Mouse (Mus musculus): ENCODE results near the gene Man1a. TPM values are rescaled to one million over a fixed set of nuclear protein-coding genes. Genes with fewer than 3 reads are reported as not detected.

Gene Man1a
- polyA plus RNA-seq, 1 experiment from 2014 or later: 5.9 TPM

DNA sequence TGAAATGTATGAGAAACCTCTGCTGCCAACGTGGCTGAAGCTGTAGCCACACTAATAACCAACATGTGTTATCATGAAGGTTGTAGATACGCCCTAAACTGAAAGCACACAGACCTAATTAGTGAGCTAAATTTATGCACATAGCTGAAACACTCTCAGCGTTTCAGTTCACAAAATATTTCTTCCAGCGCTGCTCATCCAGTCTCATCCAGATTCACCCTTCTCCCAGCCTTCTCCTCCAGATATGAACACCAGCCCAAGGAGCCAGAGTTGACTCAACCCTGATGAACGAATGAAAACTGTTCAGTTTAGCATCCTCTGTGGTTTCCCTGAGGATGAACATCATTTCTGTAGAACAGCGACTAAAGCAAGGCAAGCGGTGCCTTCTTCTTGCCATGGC, 15.8 kb downstream of the Man1a start:
- no peaks in the 10 kb centered on the region for H3K27me3 ChIP-seq
- H3K4me2 ChIP-seq (replicated peaks): no peak overlapping the region
- H3K9me3 ChIP-seq: no peaks in the 10 kb centered on the region
- H3K27ac ChIP-seq: no peak overlapping the region
- H3K36me3 ChIP-seq: no peaks in the 10 kb centered on the region
- 66% methylated on average over 7 of the region's 7 CpGs for WGBS
- no peaks in the 10 kb centered on the region for H3K4me1 ChIP-seq
- H3K4me3 ChIP-seq: no peak overlapping the region
- no peak overlapping the region for H3K9ac ChIP-seq
- no peak for ATAC-seq (ENCODE audit: insufficient number of reproducible peaks, insufficient read depth, low FRiP score, low TSS enrichment)

DNA sequence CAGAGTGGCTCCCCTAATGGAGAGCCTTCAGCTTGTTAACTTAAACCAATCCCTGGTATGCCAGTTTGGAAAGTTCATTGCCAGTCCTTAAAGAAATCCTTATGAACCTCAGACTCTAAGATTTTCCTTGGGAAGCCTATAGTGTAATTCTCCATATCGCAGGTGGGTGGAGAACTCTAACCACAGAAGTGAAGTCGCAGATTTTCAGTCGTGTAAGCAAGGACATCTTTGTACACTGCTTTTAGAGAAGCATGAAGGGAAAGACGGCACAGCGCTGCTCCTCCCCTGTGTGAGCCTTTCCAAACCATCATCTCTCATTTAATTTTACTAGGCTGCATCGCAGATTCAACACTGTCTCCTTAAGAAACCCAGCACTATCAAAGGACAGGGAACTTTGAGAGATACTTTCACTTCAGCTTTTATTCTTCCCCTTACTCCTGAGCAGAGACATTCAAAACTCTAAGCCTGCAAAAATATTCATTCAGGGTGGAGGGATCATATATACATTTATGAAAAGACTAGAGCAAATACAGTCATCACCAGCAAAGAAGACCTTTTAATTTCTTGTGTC, 16.6 kb downstream of the Man1a start:
- H3K27me3 ChIP-seq: no peaks in the 10 kb centered on the region
- H3K4me2 ChIP-seq (replicated peaks): no peak overlapping the region
- WGBS: 56% methylated on average over 6 of the region's 6 CpGs
- H3K9me3 ChIP-seq: no peaks in the 10 kb centered on the region
- H3K4me1 ChIP-seq: no peaks in the 10 kb centered on the region
- no peak overlapping the region for H3K9ac ChIP-seq
- no peak overlapping the region for H3K27ac ChIP-seq
- no peaks in the 10 kb centered on the region for H3K36me3 ChIP-seq
- ATAC-seq (ENCODE audit: insufficient number of reproducible peaks, insufficient read depth, low FRiP score, low TSS enrichment): no peak
- no peak overlapping the region for H3K4me3 ChIP-seq

DNA sequence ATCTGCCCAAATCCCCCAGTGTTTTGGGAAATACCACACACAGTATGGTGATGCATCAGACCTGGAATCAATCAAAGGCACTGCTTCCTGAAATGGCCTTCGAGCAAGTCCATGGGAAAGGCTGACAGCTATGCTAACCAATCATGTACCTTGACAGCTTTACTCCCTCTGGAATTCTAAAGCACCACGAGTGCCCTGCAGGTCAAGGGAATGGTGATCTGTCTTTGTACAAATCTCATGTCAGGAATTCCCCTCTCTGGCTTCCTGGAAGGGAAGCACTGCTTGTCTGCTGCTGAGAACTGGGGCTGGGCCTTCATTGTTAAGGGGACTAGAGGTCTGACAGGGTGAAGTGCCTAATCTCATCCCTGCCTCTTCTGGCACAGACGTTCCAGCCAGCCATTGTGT, 17.3 kb downstream of the Man1a start:
- Histone ChIP-seq H3K27me3 (no peaks in the 10 kb centered on the region), H3K4me3 (no peak overlapping the region), H3K9me3 (no peaks in the 10 kb centered on the region), H3K27ac (no peak overlapping the region), H3K9ac (no peak overlapping the region), H3K4me1 (no peaks in the 10 kb centered on the region), H3K36me3 (no peaks in the 10 kb centered on the region), H3K4me2 (replicated peaks) (no peak overlapping the region)
- WGBS: 9% methylated on average over 3 of the region's 3 CpGs
- 0 out of 2 replicates have a peak, but pooled peaks have one; percentile 28 for ATAC-seq (ENCODE audit: insufficient number of reproducible peaks, insufficient read depth, low FRiP score, low TSS enrichment)

DNA sequence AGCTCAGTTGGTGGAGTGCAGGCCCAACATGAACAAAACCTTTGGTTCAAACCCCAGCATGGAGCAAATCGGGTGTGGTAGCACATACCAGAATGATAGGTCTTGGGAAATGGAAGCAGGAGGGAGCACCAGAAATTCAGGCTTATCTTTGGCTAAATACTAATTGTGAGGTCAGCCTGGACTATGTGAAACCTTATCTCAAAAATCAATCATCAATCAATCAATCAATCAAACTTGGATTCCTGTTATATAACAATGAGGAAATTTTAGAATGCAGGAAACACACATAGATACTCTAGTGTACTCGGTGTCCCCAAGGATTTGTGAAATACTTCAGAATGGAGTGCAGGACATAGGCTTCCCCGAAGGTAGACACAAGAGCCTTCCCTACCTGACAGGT, 17.8 kb downstream of the Man1a start:
- Histone ChIP-seq H3K9me3 (no peaks in the 10 kb centered on the region), H3K4me3 (no peak overlapping the region), H3K4me2 (replicated peaks) (no peak overlapping the region), H3K4me1 (no peaks in the 10 kb centered on the region), H3K36me3 (no peaks in the 10 kb centered on the region), H3K27ac (no peak overlapping the region), H3K27me3 (no peaks in the 10 kb centered on the region), H3K9ac (no peak overlapping the region)
- no peak for ATAC-seq (ENCODE audit: insufficient number of reproducible peaks, insufficient read depth, low FRiP score, low TSS enrichment)
- 63% methylated on average over 3 of the region's 3 CpGs for WGBS

DNA sequence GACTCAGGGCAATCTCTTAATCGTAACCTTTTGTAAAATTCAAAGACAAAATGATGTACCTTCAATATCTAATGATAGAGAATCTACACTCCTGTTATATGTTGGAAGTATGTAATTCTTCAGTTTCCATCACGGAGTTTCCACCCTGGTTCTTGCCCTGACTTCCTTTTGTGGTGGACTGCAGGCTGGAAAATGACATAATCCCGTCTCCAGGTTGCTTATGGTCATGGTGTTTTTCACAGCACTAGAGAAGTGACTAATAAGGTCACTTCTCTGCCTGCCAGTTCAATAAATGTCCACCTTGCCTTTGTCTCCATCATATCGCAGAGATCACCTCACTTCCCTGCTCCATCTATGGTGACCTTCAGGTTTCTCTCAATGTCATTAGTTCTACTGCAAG, 22.2 kb downstream of the Man1a start:
- Histone ChIP-seq H3K9ac (no peak overlapping the region), H3K4me1 (no peaks in the 10 kb centered on the region), H3K36me3 (no peaks in the 10 kb centered on the region), H3K27me3 (no peaks in the 10 kb centered on the region), H3K9me3 (no peaks in the 10 kb centered on the region), H3K4me3 (no peak overlapping the region), H3K27ac (no peak overlapping the region), H3K4me2 (replicated peaks) (no peak overlapping the region)
- no peak for ATAC-seq (ENCODE audit: insufficient number of reproducible peaks, insufficient read depth, low FRiP score, low TSS enrichment)
- WGBS: 86% methylated on average over 4 of the region's 4 CpGs

DNA sequence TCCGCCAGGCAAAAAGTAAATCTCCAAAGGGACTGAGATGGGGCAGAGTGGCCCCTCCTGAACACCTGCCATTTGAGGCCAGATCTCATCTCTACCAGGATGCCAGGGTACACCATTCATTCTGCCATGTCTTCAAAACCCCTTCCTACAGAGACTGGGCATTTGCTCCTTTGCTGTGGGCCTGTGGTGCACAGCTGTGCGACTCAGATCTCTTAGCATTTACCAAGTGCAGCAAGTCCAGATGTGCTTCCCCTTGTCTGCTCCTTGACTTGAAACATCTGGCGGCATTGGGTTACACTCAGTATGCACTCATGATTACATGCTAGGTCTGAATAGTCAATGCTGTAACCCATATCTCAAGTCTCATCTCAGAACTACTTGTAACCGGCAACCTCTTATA, 28.5 kb downstream of the Man1a start:
- no peaks in the 10 kb centered on the region for H3K9me3 ChIP-seq
- no peak for ATAC-seq (ENCODE audit: insufficient number of reproducible peaks, insufficient read depth, low FRiP score, low TSS enrichment)
- no peak overlapping the region for H3K9ac ChIP-seq
- H3K4me3 ChIP-seq: no peak overlapping the region
- no peaks in the 10 kb centered on the region for H3K36me3 ChIP-seq
- H3K27me3 ChIP-seq: no peaks in the 10 kb centered on the region
- no peak overlapping the region for H3K27ac ChIP-seq
- no peak overlapping the region for H3K4me2 ChIP-seq (replicated peaks)
- WGBS: 60% methylated on average over 4 of the region's 4 CpGs
- peaks cover 8% of the 10 kb centered on the region; the same call in 1 of the 2 replicates for H3K4me1 ChIP-seq

DNA sequence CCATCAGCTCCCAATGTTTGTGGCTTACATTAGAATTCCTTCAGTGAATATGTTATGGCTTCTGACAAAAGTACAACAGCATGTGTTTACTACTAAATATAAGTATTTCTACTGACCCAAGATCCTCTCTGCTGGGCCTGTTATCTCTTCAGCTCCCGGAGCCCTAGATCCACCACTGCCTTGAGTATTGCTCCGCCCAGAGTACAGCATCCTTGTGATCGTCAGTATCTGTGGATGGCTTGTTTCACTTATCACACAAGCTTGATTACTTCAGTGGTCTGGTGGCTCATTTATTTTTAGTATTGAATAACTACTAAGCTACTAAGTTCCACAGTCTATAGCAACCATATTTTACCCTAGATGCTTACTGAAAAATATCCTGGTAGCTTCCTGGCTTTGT, 33.1 kb downstream of the Man1a start:
- Histone ChIP-seq H3K36me3 (no peaks in the 10 kb centered on the region), H3K9me3 (no peaks in the 10 kb centered on the region), H3K27me3 (no peaks in the 10 kb centered on the region), H3K4me1 (peaks cover 8% of the 10 kb centered on the region; the same call in 1 of the 2 replicates), H3K4me2 (replicated peaks) (no peak overlapping the region), H3K9ac (no peak overlapping the region), H3K4me3 (no peak overlapping the region), H3K27ac (no peak overlapping the region)
- no peak for ATAC-seq (ENCODE audit: insufficient number of reproducible peaks, insufficient read depth, low FRiP score, low TSS enrichment)
- WGBS: 85% methylated on average over 3 of the region's 3 CpGs

DNA sequence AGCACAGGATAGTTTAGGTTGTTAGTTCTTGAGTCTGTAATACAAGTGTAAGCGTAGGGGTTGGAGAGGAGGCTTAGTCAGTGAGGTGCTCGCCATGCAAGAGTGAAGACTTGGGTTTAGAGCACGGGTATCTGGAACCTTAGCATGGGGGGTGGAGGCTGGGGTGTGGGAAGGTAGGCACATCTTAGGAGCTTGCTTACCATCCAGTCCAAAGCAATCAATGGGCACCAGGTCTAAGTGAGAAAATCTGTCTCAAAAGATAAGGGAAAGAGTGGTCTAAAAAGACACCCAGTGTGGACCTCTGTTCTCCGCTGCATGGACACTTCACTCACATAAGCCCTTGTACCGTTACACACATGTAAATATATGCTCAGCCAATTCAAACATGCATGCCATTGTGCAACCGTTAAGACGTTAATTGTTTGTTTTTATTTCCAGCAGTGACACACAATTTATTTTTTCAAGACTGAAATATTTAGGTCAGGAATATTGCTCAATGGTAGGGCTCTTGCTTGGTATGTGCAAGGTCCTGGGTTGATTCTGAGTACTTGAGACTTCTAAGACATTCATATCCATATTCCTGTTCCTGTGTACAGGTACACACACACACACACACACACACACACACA, 34.1 kb downstream of the Man1a start:
- Histone ChIP-seq H3K4me3 (no peak overlapping the region), H3K4me1 (no peaks in the 10 kb centered on the region), H3K36me3 (no peaks in the 10 kb centered on the region), H3K9me3 (no peaks in the 10 kb centered on the region), H3K27me3 (no peaks in the 10 kb centered on the region), H3K9ac (no peak overlapping the region), H3K27ac (no peak overlapping the region), H3K4me2 (replicated peaks) (no peak overlapping the region)
- WGBS: 88% methylated on average over 7 of the region's 7 CpGs
- no peak for ATAC-seq (ENCODE audit: insufficient number of reproducible peaks, insufficient read depth, low FRiP score, low TSS enrichment)

DNA sequence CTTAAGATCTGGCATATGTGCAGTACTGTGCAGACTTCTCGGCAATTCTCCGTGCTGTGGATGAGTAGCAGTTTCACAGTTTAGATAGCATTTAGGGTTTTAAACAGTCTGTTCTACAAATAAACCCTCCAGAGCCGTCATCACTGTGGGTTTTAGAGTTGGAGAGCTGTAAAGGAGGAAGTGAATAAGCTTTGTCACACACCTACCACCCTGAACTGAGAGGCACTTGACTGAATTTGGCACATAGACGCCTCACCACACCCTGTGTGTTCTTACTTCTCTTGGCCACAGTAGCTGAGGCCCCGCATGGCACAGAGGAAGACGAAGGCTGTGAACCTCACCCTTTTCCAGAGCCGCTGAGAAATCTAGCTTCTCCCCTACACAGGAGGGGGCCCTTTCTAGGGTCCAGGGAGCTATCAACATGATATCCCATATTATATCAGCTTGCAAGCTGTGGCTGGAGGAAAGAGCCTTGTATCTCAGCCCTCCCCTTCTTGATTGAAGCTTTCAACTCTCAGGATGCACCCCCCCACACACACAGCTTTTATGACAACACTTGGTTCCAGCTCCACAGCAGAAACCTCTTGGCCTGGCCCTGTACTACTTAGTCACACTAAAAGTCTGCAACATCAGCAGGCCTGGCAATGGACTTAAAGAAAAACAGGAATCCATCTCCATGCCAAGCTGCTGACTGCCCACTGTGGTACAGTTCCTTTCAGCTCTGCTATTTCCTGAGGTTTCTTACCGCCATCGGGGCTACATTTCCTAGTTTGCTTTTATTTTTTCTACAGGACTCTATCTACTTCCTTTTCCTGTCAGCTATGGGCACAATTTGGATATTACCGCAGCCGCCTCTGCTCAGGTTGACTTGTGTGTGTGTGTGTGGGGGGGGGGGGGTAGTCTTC, 35.9 kb downstream of the Man1a start:
- Histone ChIP-seq H3K9me3 (no peaks in the 10 kb centered on the region), H3K27me3 (no peaks in the 10 kb centered on the region), H3K36me3 (no peaks in the 10 kb centered on the region), H3K9ac (no peak overlapping the region), H3K27ac (no peak overlapping the region), H3K4me1 (no peaks in the 10 kb centered on the region), H3K4me2 (replicated peaks) (no peak overlapping the region), H3K4me3 (no peak overlapping the region)
- WGBS: 84% methylated on average over 11 of the region's 11 CpGs
- no peak for ATAC-seq (ENCODE audit: insufficient number of reproducible peaks, insufficient read depth, low FRiP score, low TSS enrichment)

DNA sequence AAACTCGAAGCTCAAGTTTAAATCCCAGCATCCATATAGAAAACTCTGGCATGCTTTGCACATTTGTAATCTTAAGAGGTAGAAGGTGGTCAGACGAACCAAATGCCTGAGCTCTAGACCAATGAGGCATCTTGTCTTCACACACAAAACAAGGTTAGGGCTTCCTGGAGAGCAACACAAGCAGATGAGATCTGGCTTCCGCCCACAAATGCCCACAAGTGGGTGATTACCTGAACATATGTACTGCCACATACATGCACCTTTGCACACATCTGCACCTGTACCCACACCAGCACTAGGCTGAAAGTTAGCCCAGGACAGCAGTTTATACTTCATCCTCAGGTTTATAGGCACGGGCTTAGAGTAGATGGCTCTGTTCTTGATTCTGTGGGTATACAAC, 36.7 kb downstream of the Man1a start:
- H3K9me3 ChIP-seq: no peaks in the 10 kb centered on the region
- WGBS: 91% methylated on average over 4 of the region's 4 CpGs
- no peaks in the 10 kb centered on the region for H3K4me1 ChIP-seq
- ATAC-seq (ENCODE audit: insufficient number of reproducible peaks, insufficient read depth, low FRiP score, low TSS enrichment): no peak
- H3K9ac ChIP-seq: no peak overlapping the region
- no peak overlapping the region for H3K4me3 ChIP-seq
- no peak overlapping the region for H3K4me2 ChIP-seq (replicated peaks)
- no peaks in the 10 kb centered on the region for H3K36me3 ChIP-seq
- H3K27ac ChIP-seq: no peak overlapping the region
- H3K27me3 ChIP-seq: no peaks in the 10 kb centered on the region

DNA sequence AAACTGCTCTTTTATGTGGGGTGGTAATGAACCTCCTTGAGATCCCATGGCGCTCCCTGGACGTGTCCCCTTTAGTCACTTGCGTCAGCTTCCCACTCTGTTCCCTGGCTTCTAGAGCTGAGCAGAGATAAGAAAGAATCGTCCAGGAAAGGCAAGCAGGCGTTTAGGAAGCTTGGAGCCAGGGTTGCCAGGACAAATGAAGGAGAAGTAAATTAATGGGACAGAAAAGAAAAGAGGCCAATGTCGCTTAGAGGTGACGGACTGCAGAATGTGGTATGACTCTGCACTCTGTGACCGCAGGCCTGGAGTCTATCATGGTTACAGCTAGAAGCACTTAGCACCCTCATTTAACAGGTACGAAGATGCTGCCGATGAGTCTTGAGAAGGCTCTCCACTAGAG, 37.7 kb downstream of the Man1a start:
- Histone ChIP-seq H3K27me3 (no peaks in the 10 kb centered on the region), H3K27ac (no peak overlapping the region), H3K4me3 (no peak overlapping the region), H3K36me3 (no peaks in the 10 kb centered on the region), H3K4me2 (replicated peaks) (no peak overlapping the region), H3K9ac (no peak overlapping the region), H3K4me1 (no peaks in the 10 kb centered on the region), H3K9me3 (no peaks in the 10 kb centered on the region)
- no peak for ATAC-seq (ENCODE audit: insufficient number of reproducible peaks, insufficient read depth, low FRiP score, low TSS enrichment)
- 86% methylated on average over 10 of the region's 10 CpGs for WGBS

DNA sequence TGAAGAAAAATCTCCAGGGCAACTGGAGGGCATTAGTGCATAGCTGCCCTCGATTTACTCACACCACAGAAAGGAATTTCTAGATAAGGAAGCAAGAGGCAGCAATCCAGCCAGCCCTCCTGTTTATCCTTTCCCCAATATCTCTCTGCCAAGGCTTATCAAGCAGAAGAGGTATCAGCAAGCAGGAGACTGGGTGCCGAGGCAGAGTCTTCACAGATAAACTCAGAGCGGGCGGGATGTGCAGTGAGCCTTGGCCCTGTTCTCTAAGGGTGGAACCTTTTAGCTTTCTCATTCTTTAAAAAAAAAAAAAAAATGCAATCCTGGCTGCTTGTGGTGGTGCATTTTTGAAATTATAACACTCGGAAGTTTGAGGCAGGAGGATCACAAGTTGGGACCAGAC, 38.2 kb downstream of the Man1a start:
- H3K27me3 ChIP-seq: no peaks in the 10 kb centered on the region
- no peak overlapping the region for H3K9ac ChIP-seq
- H3K4me2 ChIP-seq (replicated peaks): no peak overlapping the region
- no peaks in the 10 kb centered on the region for H3K9me3 ChIP-seq
- WGBS: 88% methylated on average over 5 of the region's 5 CpGs
- no peak for ATAC-seq (ENCODE audit: insufficient number of reproducible peaks, insufficient read depth, low FRiP score, low TSS enrichment)
- H3K4me1 ChIP-seq: no peaks in the 10 kb centered on the region
- no peak overlapping the region for H3K27ac ChIP-seq
- H3K4me3 ChIP-seq: no peak overlapping the region
- H3K36me3 ChIP-seq: no peaks in the 10 kb centered on the region
